Mouse (Mus musculus) olfactory bulb, adult 2 months (tissue): ENCODE results near the gene 4930452B06Rik.

Experiments used
- CTCF ChIP-seq: fragments of 200-500 bp; IDR thresholded peaks from 2 replicates; pipeline ENCODE4 v1.5.1; 2012; ENCODE audit warnings: low read depth, mild to moderate bottlenecking, low read length, moderate library complexity; ENCODE audit not compliant: insufficient read depth
- POLR2A ChIP-seq: fragments of 200-500 bp; IDR thresholded peaks from 2 replicates; pipeline ENCODE4 v1.6.1; 2012; ENCODE audit warnings: mild to moderate bottlenecking, low read depth, low read length, moderate library complexity; ENCODE audit not compliant: insufficient read depth

DNA sequence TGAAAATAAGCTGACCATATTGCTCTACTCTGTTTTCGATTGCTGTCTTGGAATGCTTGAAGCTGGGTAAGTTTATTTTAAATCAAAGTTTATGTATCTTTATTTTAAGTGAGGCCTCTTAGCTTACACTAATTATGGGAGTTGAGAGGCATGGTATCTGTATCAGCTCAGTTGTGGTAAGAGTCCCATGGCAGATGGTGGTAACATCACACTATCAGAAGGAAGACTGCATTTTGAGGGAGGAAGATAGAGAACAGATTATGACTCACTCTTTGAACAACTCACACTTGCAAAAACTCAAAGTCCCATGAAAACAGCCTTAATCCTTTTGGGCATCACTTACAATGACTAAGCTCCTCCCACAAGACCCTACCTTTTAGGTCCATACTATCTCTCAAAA lies 81.0 kb downstream of the 4930452B06Rik start:
- TF ChIP-seq CTCF (no peak), POLR2A (no peak)
